Mouse (Mus musculus): Measurements from ENCODE around the gene Efcab6.

DNA sequence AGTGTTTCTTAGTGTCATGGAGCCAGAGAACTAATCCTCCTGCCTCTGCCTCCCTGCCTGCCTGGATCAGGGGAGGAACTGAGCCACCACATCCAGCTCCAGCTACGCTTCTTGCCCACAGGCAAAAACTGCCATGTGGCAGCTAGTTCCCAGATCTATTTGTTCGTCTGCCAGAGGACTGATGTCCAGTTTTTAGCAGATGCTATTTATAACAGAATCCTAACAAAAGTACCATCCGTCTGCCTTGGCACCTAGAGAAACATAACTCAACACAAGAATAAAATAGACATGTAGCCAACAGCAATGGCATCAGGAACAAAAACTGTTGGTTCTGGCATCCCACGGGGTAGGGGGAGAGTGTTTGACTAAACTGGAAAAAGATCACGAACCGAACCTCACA lies 6.3 kb downstream of the Efcab6 start:
- TF ChIP-seq POLR2A (IDR thresholded peaks at IDR 0.05; ENCODE audit: low read depth, low read length) (no peak), CTCF (IDR thresholded peaks at IDR 0.05; ENCODE audit: extremely low read depth, insufficient read length, insufficient replicate concordance, low read depth, low read length) (no peak)
